Mouse (Mus musculus) midbrain, embryonic 14.5 days (tissue): ENCODE measurements around the gene Siva1. TPM values are rescaled to one million over a fixed set of nuclear protein-coding genes. Genes with fewer than 3 reads are reported as not detected.
A peak's percentile ranks its signal among the peaks of the same experiment; 100 is the strongest.

ENCODE experiments used
- ATAC-seq: fragments of 200-750 bp; cut with Nextera tagmentation; 2 replicates; pipeline ENCODE4 v1.8.0; 2017; ENCODE audit warnings: moderate number of reproducible peaks, moderate library complexity; ENCODE audit not compliant: low FRiP score, low TSS enrichment
- DNase-seq: peaks from one replicate; pipeline ENCODE4 v3.0.0-alpha.2; 2015
- H3K27ac ChIP-seq: fragments of 300-500 bp; sonication (generic); replicated peaks from 2 replicates; pipeline ENCODE4 v1.5.1; 2014; ENCODE audit warnings: mild to moderate bottlenecking, low read depth, low read length, moderate library complexity
- H3K27me3 ChIP-seq: fragments of 300-500 bp; sonication (generic); 2 replicates; pipeline ENCODE4 v1.6.1; 2014; ENCODE audit warnings: low read length, control low read depth, mixed read lengths; ENCODE audit not compliant: control insufficient read depth, insufficient read depth
- H3K36me3 ChIP-seq: fragments of 300-500 bp; sonication (generic); 2 replicates; pipeline ENCODE4 v1.6.1; 2014; ENCODE audit warnings: low read length, control low read depth; ENCODE audit not compliant: control insufficient read depth, insufficient read depth
- H3K4me1 ChIP-seq: fragments of 300-500 bp; sonication (generic); 2 replicates; pipeline ENCODE4 v1.6.1; 2014; ENCODE audit warnings: mild to moderate bottlenecking, antibody characterized with exemption, low read length, control low read depth; ENCODE audit not compliant: control insufficient read depth, insufficient read depth
- H3K4me2 ChIP-seq: fragments of 300-500 bp; sonication (generic); 2 replicates; pipeline ENCODE4 v1.6.1; 2014; ENCODE audit warnings: mild to moderate bottlenecking, low read length, moderate library complexity
- H3K4me3 ChIP-seq: fragments of 300-500 bp; sonication (generic); replicated peaks from 2 replicates; pipeline ENCODE4 v1.5.1; 2014; ENCODE audit warnings: low read depth, low read length
- H3K9ac ChIP-seq: fragments of 300-500 bp; sonication (generic); replicated peaks from 2 replicates; pipeline ENCODE4 v1.6.1; 2014; ENCODE audit warnings: mild to moderate bottlenecking, low read length, moderate library complexity
- H3K9me3 ChIP-seq: fragments of 300-500 bp; sonication (generic); 2 replicates; pipeline ENCODE4 v1.6.1; 2016; ENCODE audit warnings: low read length, control low read depth, mixed read lengths; ENCODE audit not compliant: control insufficient read depth
- WGBS: fragments of 180-500 bp; shearing (Covaris S2); extraction: QIAGEN DNeasy Blood & Tissue Kit; methylation state at CpG from one replicate; pipeline ENCODE4 v1.1.7; 2014; 5-methylcytosine and 5-hydroxymethylcytosine counted together
- polyA plus RNA-seq: library from polyadenylated mRNA; unstranded; fragments of >200 nt; fragmentation: Nextera tagmentation; extraction: Ambion mirVana; gene quantifications from 2 replicates; pipeline ENCODE4 v1.2.1, GENCODE M21; 2014

Siva1 gene
- polyA plus RNA-seq, 1 experiment from 2014 or later: 63.9 TPM

- 29% methylated on average over 13 of the region's 13 CpGs for WGBS
- Histone ChIP-seq H3K9ac (no peak overlapping the region; the same call in 1 of the 2 replicates), H3K4me3 (peak overlapping the region; percentile 47), H3K4me1 (0 out of 2 replicates have a peak, but pooled peaks cover 8% of the 10 kb centered on the region), H3K27me3 (peaks cover 31% of the 10 kb centered on the region; the same call in 1 of the 2 replicates), H3K27ac (no peak overlapping the region), H3K4me2 (peak overlapping the region; percentile 95), H3K36me3 (no peaks in the 10 kb centered on the region), H3K9me3 (no peaks in the 10 kb centered on the region)
- no peak for ATAC-seq
- no peak for DNase-seq
Observed at GRCm38 (mm10) chr12:112618981-112619685, 25.3 kb upstream of the Siva1 start.

DNA sequence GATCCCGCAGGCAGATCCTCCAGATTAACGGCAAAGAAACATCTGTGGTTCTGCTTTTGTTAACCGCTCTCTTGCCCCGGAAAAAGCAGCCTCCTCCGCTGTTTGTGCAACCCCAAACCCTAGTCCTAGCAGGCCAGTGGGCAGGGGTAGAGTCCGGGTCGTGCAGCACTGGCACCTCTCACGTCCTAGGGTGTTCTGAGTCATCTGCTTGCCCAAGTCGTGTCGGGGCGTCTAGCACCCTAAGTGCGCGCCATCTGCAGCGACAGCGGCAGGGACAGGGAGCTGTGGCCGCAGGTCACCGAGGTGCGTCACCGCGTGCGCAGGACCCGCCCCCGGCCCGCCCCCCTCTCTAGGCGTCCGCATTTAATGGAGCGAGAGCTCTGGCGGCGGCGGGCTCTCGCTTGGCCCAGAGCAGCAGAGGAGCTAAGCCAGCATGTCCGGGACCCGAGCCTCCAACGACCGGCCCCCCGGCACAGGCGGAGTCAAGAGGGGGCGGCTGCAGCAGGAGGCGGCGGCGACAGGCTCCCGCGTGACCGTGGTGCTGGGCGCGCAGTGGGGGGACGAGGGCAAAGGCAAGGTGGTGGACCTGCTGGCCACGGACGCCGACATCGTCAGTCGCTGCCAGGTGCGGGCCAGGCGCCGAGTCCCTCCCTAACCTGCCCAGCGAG, 24.7 kb upstream of the Siva1 start, which contains the start of gene Adssl1:
Gene Adssl1 (plus strand): TSS at position 360 of the 668 bp plus-strand sequence.
- Histone ChIP-seq H3K4me3 (peak within 1 kb of the TSS; percentile 47), H3K4me1 (0 out of 2 replicates have a peak, but pooled peaks cover 8% of the 10 kb centered on the region), H3K36me3 (no peaks in the 10 kb centered on the region), H3K27me3 (peaks cover 31% of the 10 kb centered on the region; the same call in 1 of the 2 replicates), H3K27ac (no peak within 1 kb of the TSS), H3K9me3 (no peaks in the 10 kb centered on the region), H3K9ac (peak within 1 kb of the TSS; percentile 76), H3K4me2 (peak within 1 kb of the TSS; percentile 95)
- DNase-seq (peak; percentile 75), ATAC-seq (peak; percentile 60; the same call in 1 of the 2 replicates)
- under 1% methylated on average over 56 of the region's 56 CpGs for WGBS

GRCm38 (mm10) chr12:112620354-112621061, 24.0 kb upstream of the Siva1 start:
- DNase-seq (peak; percentile 28), ATAC-seq (no peak)
- Histone ChIP-seq H3K9me3 (no peaks in the 10 kb centered on the region), H3K4me2 (peak overlapping the region; percentile 95), H3K9ac (peak overlapping the region; percentile 76), H3K36me3 (no peaks in the 10 kb centered on the region), H3K27me3 (peaks cover 31% of the 10 kb centered on the region; the same call in 1 of the 2 replicates), H3K27ac (no peak overlapping the region), H3K4me3 (peak overlapping the region; percentile 47), H3K4me1 (0 out of 2 replicates have a peak, but pooled peaks cover 8% of the 10 kb centered on the region)
- 12% methylated on average over 16 of the region's 16 CpGs for WGBS

GRCm38 (mm10) chr12:112621900-112622299, 22.6 kb upstream of the Siva1 start:
- ATAC-seq (no peak), DNase-seq (no peak)
- H3K9ac ChIP-seq: no peak overlapping the region
- peaks cover 31% of the 10 kb centered on the region; the same call in 1 of the 2 replicates for H3K27me3 ChIP-seq
- WGBS: 83% methylated on average over 3 of the region's 3 CpGs
- H3K36me3 ChIP-seq: no peaks in the 10 kb centered on the region
- 0 out of 2 replicates have a peak, but pooled peaks cover 8% of the 10 kb centered on the region for H3K4me1 ChIP-seq
- no peak overlapping the region for H3K4me2 ChIP-seq
- H3K4me3 ChIP-seq: no peak overlapping the region
- no peaks in the 10 kb centered on the region for H3K9me3 ChIP-seq
- H3K27ac ChIP-seq: no peak overlapping the region

DNA sequence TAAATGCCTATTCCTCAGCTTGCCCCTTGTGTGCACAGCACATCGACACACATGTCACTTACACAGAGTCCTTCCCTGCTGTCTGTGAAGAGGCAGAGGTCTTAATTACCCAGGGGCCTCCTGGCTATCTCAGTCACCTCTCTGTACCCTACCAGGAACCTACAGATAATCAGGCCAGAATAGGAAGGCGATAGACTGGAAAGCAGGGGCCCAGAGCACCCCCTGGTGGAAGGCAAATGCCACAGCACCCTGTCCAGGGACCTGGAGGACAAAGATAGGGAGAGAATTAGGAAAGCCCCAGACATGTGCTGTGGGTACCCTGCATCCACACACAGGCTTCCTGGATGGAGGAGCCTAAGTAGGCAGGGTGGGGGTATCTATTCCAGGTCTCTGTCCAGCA, 20.7 kb upstream of the Siva1 start:
- no peak for ATAC-seq
- H3K36me3 ChIP-seq: no peaks in the 10 kb centered on the region
- H3K9me3 ChIP-seq: no peaks in the 10 kb centered on the region
- H3K9ac ChIP-seq: no peak overlapping the region
- peaks cover 31% of the 10 kb centered on the region; the same call in 1 of the 2 replicates for H3K27me3 ChIP-seq
- 0 out of 2 replicates have a peak, but pooled peaks cover 8% of the 10 kb centered on the region for H3K4me1 ChIP-seq
- 9% methylated on average over 2 of the region's 2 CpGs for WGBS
- peak; percentile 79 for DNase-seq
- no peak overlapping the region for H3K27ac ChIP-seq
- no peak overlapping the region for H3K4me3 ChIP-seq
- no peak overlapping the region for H3K4me2 ChIP-seq

- Histone ChIP-seq H3K4me3 (no peak overlapping the region), H3K27ac (no peak overlapping the region), H3K4me1 (peaks cover 4% of the 10 kb centered on the region; the same call in 1 of the 2 replicates), H3K9me3 (no peaks in the 10 kb centered on the region), H3K9ac (no peak overlapping the region), H3K4me2 (no peak overlapping the region), H3K27me3 (peaks cover 14% of the 10 kb centered on the region; the same call in 1 of the 2 replicates), H3K36me3 (no peaks in the 10 kb centered on the region)
- WGBS: 89% methylated on average over 4 of the region's 4 CpGs
- DNase-seq (no peak), ATAC-seq (no peak)
Observed at GRCm38 (mm10) chr12:112625700-112626099, 18.8 kb upstream of the Siva1 start.

DNA sequence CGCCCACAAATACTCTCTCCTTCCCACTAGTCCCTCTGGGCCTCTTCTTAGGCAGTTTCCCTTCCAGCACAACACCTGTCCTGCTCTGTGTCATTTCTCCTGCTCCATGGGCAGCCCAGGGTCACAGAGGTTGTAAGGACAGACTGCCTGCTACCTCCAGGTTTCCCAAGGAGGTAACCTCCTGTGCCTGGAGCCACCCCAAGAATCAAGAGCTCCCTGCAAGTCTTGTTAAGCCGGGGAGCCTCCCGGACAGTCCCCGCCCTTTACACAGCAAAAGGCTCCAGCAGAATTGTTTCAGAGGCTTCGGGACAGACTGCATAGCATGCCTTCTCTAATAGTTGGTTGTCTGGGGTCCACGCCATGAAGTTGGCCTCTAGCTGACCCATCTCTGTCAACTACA, 18.0 kb upstream of the Siva1 start:
- WGBS: 83% methylated on average over 6 of the region's 6 CpGs
- Histone ChIP-seq H3K9ac (no peak overlapping the region), H3K27me3 (peaks cover 7% of the 10 kb centered on the region; the same call in 1 of the 2 replicates), H3K4me1 (peaks cover 4% of the 10 kb centered on the region; the same call in 1 of the 2 replicates), H3K9me3 (no peaks in the 10 kb centered on the region), H3K4me3 (no peak overlapping the region), H3K27ac (no peak overlapping the region), H3K4me2 (no peak overlapping the region), H3K36me3 (no peaks in the 10 kb centered on the region)
- ATAC-seq (no peak), DNase-seq (no peak)

GRCm38 (mm10) chr12:112627097-112627881, 17.2 kb upstream of the Siva1 start:
- DNase-seq (no peak), ATAC-seq (no peak)
- Histone ChIP-seq H3K27me3 (peaks cover under 1% of the 10 kb centered on the region; the same call in 1 of the 2 replicates), H3K9ac (no peak overlapping the region), H3K4me1 (peaks cover 4% of the 10 kb centered on the region; the same call in 1 of the 2 replicates), H3K9me3 (no peaks in the 10 kb centered on the region), H3K4me3 (no peak overlapping the region), H3K36me3 (no peaks in the 10 kb centered on the region), H3K4me2 (no peak overlapping the region), H3K27ac (no peak overlapping the region)
- WGBS: 60% methylated on average over 7 of the region's 7 CpGs
